In the genomic region with DNA sequence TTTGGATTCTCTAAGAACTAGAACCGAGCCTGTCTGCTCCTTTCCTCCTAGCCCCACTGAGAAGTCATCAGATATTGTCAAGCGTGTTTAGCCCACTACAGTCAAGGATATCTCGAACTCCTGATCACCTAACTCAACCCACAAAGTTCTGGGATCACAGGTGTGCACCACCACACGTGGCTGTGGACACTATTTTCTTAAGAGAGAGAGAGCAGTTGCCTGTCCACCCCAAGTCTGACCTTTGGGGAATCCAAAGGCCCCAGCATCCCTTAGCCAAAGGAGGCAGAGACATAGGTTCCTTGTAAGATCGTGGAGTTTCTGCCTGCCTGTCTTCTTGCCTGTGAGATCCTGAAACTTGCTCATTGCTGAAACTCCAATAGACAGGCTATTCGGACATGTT, we compare ENCODE assay signal across 8 mouse cellular contexts. TPM values are rescaled to one million over a fixed set of nuclear protein-coding genes. Genes with fewer than 3 reads are reported as not detected.
DNase-seq lines count a peak whose midpoint lies in the region; ATAC-seq and TF ChIP-seq lines count a peak whose summit lies in the region.

No protein-coding gene starts in this region.

- H3K4me3 ChIP-seq in left cerebral cortex, adult 2 months = peak overlapping the region; percentile 60
- peak overlapping the region; percentile 81 for H3K4me3 ChIP-seq in embryonic facial prominence, embryonic 15.5 days (replicated peaks)
- peak overlapping the region; percentile 79 for H3K4me3 ChIP-seq in intestine, embryonic 16.5 days (ENCODE audit: low read length)
- H3K4me3 ChIP-seq in neural tube, embryonic 12.5 days = peak overlapping the region; percentile 59

- 23% methylated on average over 6 of the region's 6 CpGs for WGBS in embryonic facial prominence, embryonic 15.5 days
- 28% methylated on average over 6 of the region's 6 CpGs for WGBS in intestine, embryonic 16.5 days
- 28% methylated on average over 6 of the region's 6 CpGs for WGBS in neural tube, embryonic 12.5 days

- no peak for ATAC-seq in embryonic facial prominence, embryonic 15.5 days (ENCODE audit: insufficient number of reproducible peaks, low FRiP score, low TSS enrichment, low read depth)
- ATAC-seq in intestine, embryonic 16.5 days = peak; percentile 17; the same call in 1 of the 2 replicates
- peak; percentile 38; the same call in 1 of the 2 replicates for ATAC-seq in neural tube, embryonic 12.5 days (ENCODE audit: low FRiP score, low read depth)

- H3K27ac ChIP-seq in left cerebral cortex, adult 2 months = peak overlapping the region; percentile 84
- peak overlapping the region; percentile 82 for H3K27ac ChIP-seq in embryonic facial prominence, embryonic 15.5 days (replicated peaks)
- H3K27ac ChIP-seq in intestine, embryonic 16.5 days (ENCODE audit: low read length) = no peak overlapping the region
- no peak overlapping the region; the same call in 1 of the 2 replicates for H3K27ac ChIP-seq in neural tube, embryonic 12.5 days

- peaks cover 27% of the 10 kb centered on the region for H3K36me3 ChIP-seq in embryonic facial prominence, embryonic 15.5 days
- peaks cover 18% of the 10 kb centered on the region for H3K36me3 ChIP-seq in intestine, embryonic 16.5 days (ENCODE audit: control insufficient read depth, insufficient read depth, low read length)
- H3K36me3 ChIP-seq in neural tube, embryonic 12.5 days = peaks cover 25% of the 10 kb centered on the region

- intact Hi-C loops in left cerebral cortex, adult 2 months (cut with DNase I) = no loop called here
- intact Hi-C loops in left cerebral cortex, postnatal 10 days (cut with DNase I) = no loop called here
- intact Hi-C loops in left cerebral cortex, postnatal 4 days (cut with DNase I) = no loop called here

- DNase-seq in left cerebral cortex, adult 2 months (ENCODE audit: extremely low spot score in 1 of 2, low spot score in 2 of 2) = no peak
- DNase-seq in left cerebral cortex, postnatal 10 days (ENCODE audit: extremely low spot score in 1 of 2, low spot score in 2 of 2) = no peak
- no peak for DNase-seq in left cerebral cortex, postnatal 4 days
- no peak for DNase-seq in urinary bladder, adult 18-20 months (ENCODE audit: low spot score in 2 of 2)
- no peak for DNase-seq in adrenal gland, postnatal 14 days

- H3K4me2 ChIP-seq in embryonic facial prominence, embryonic 15.5 days (replicated peaks) = peak overlapping the region; percentile 59
- H3K4me2 ChIP-seq in intestine, embryonic 16.5 days (ENCODE audit: low read depth, low read length) = peak overlapping the region; percentile 66
- peak overlapping the region; percentile 89 for H3K4me2 ChIP-seq in neural tube, embryonic 12.5 days (replicated peaks)

- H3K9me3 ChIP-seq in embryonic facial prominence, embryonic 15.5 days (replicated peaks) = no peaks in the 10 kb centered on the region
- no peaks in the 10 kb centered on the region for H3K9me3 ChIP-seq in intestine, embryonic 16.5 days (ENCODE audit: control insufficient read depth, low read length)
- no peaks in the 10 kb centered on the region for H3K9me3 ChIP-seq in neural tube, embryonic 12.5 days

- peak overlapping the region; percentile 23; the same call in 1 of the 2 replicates for H3K9ac ChIP-seq in embryonic facial prominence, embryonic 15.5 days
- peak overlapping the region; percentile 63 for H3K9ac ChIP-seq in intestine, embryonic 16.5 days (ENCODE audit: low read depth, low read length)
- peak overlapping the region; percentile 56 for H3K9ac ChIP-seq in neural tube, embryonic 12.5 days

- H3K4me1 ChIP-seq in embryonic facial prominence, embryonic 15.5 days = peaks cover 18% of the 10 kb centered on the region
- peaks cover 11% of the 10 kb centered on the region for H3K4me1 ChIP-seq in intestine, embryonic 16.5 days (ENCODE audit: control insufficient read depth, insufficient read depth, low read length)
- peaks cover 20% of the 10 kb centered on the region for H3K4me1 ChIP-seq in neural tube, embryonic 12.5 days

- peaks cover 2% of the 10 kb centered on the region; the same call in 1 of the 2 replicates for H3K27me3 ChIP-seq in embryonic facial prominence, embryonic 15.5 days
- H3K27me3 ChIP-seq in intestine, embryonic 16.5 days (replicated peaks; ENCODE audit: control insufficient read depth, insufficient read depth, low read length) = no peaks in the 10 kb centered on the region
- no peaks in the 10 kb centered on the region for H3K27me3 ChIP-seq in neural tube, embryonic 12.5 days (replicated peaks)

- no peak for TF ChIP-seq CTCF in left cerebral cortex, adult 2 months (IDR thresholded peaks at IDR 0.05)

RNA-seq across cellular contexts. Expression of gene Rpl31, which starts 0.6 kb away (rescaled TPM):
- 100 to 1,000 TPM; 457 to 494 TPM for total RNA-seq in left cerebral cortex, adult 2 months (2021)
- 100 to 1,000 TPM; 490 to 500 TPM for total RNA-seq in left cerebral cortex, postnatal 10 days (2021)
- 525 and 532 TPM in 2 replicates for polyA plus RNA-seq in embryonic facial prominence, embryonic 15.5 days (2015; fragmentation: Nextera tagmentation; extraction: Ambion mirVana)
- 426 and 432 TPM in 2 replicates for polyA plus RNA-seq in intestine, embryonic 16.5 days (2015; fragmentation: Nextera tagmentation; extraction: Ambion mirVana)
- polyA plus RNA-seq in neural tube, embryonic 12.5 days (2016; fragmentation: Nextera tagmentation; extraction: Ambion mirVana) = 385 and 410 TPM in 2 replicates
- 100 to 1,000 TPM; 682 to 756 TPM for total RNA-seq in left cerebral cortex, postnatal 4 days (2021)
- 875 and 1,080 TPM in 2 replicates for total RNA-seq in adrenal gland, postnatal 14 days (2021)

Comparison
In these comparisons a context has a peak if more than half of its experiments do, and no peak if none do; other contexts are left out.
1. H3K27ac ChIP-seq: peak in left cerebral cortex, adult 2 months (single experiment) and embryonic facial prominence, embryonic 15.5 days (single experiment); none in intestine, embryonic 16.5 days (single experiment) and neural tube, embryonic 12.5 days (single experiment).
2. Peak in every context shown above with its lines, with median percentiles within 50 percentile points of each other: H3K4me3 ChIP-seq, H3K4me2 ChIP-seq and H3K9ac ChIP-seq.